Mouse (Mus musculus) C2C12 (cell line): ENCODE data around the gene Sap30bp. TPM values are rescaled to one million over a fixed set of nuclear protein-coding genes. Genes with fewer than 3 reads are reported as not detected.

Source experiments
- H3K27me3 ChIP-seq: one replicate; pipeline ENCODE4 v1.6.1; 2011; ENCODE audit not compliant: control insufficient read depth, insufficient read depth, insufficient read length
- H3K36me3 ChIP-seq: one replicate; pipeline ENCODE4 v1.6.1; 2011; ENCODE audit not compliant: control insufficient read depth, insufficient read depth
- H3K4me3 ChIP-seq: one replicate; pipeline ENCODE4 v1.5.1; 2011; ENCODE audit warnings: mild to moderate bottlenecking, control low read depth; ENCODE audit not compliant: poor library complexity, insufficient read depth, severe bottlenecking
- H3K79me2 ChIP-seq: one replicate; pipeline ENCODE4 v1.6.1; 2011; ENCODE audit not compliant: control insufficient read depth, insufficient read depth
- H3K79me3 ChIP-seq: one replicate; pipeline ENCODE4 v1.6.1; 2011; ENCODE audit warnings: low read depth, control low read depth
- H3ac ChIP-seq: one replicate; pipeline ENCODE3; 2011; ENCODE audit warnings: low read depth; ENCODE audit not compliant: control insufficient read depth, insufficient read length
- CEBPB ChIP-seq: IDR thresholded peaks from one replicate; pipeline ENCODE4 v1.6.1; 2011; ENCODE audit warnings: low read depth, mild to moderate bottlenecking, control low read depth, moderate library complexity
- CTCF ChIP-seq: IDR thresholded peaks from one replicate; pipeline ENCODE4 v1.5.1; 2011; ENCODE audit not compliant: control insufficient read depth, insufficient read depth, insufficient read length
- FOSL1 ChIP-seq: IDR thresholded peaks from one replicate; pipeline ENCODE4 v1.8.0; 2011; ENCODE audit warnings: mild to moderate bottlenecking, low read length; ENCODE audit not compliant: poor library complexity, insufficient read depth, severe bottlenecking
- MAX ChIP-seq: IDR thresholded peaks from one replicate; pipeline ENCODE4 v1.6.1; 2011; ENCODE audit warnings: mild to moderate bottlenecking, control low read depth
- MYOD1 ChIP-seq: IDR thresholded peaks from one replicate; pipeline ENCODE4 v1.6.1; 2011; ENCODE audit warnings: low read depth; ENCODE audit not compliant: control insufficient read depth, insufficient read length
- MYOG ChIP-seq: IDR thresholded peaks from one replicate; pipeline ENCODE4 v1.6.1; 2011; ENCODE audit not compliant: control insufficient read depth, insufficient read length; ENCODE audit errors: extremely low read depth
- USF1 ChIP-seq: IDR thresholded peaks from one replicate; pipeline ENCODE4 v1.6.1; 2011; ENCODE audit warnings: low read depth, mild to moderate bottlenecking, control low read depth, moderate library complexity
- polyA plus RNA-seq: library from polyadenylated mRNA; unstranded; fragments of >200 nt; fragmentation: generic; extraction: Trizol; gene quantifications from one replicate; pipeline ENCODE4 v1.2.1, GENCODE M21; 2012; ENCODE audit warnings: missing spikeins

The Sap30bp gene
- polyA plus RNA-seq, 1 experiment = 77.6 TPM

- Histone ChIP-seq H3ac (no peak overlapping the region), H3K79me2 (no peaks in the 10 kb centered on the region), H3K36me3 (no peaks in the 10 kb centered on the region), H3K79me3 (no peaks in the 10 kb centered on the region), H3K27me3 (no peaks in the 10 kb centered on the region), H3K4me3 (no peak overlapping the region)
- TF ChIP-seq MYOG (no peak), MAX (no peak), FOSL1 (no peak), CTCF (no peak), USF1 (no peak), MYOD1 (no peak), CEBPB (no peak)
Observed at GRCm38 (mm10) chr11:115900561-115901337, 32.3 kb upstream of the Sap30bp start.

GRCm38 (mm10) chr11:115901338-115902161, 31.5 kb upstream of the Sap30bp start:
- Histone ChIP-seq H3K79me3 (no peaks in the 10 kb centered on the region), H3K27me3 (no peaks in the 10 kb centered on the region), H3K79me2 (no peaks in the 10 kb centered on the region), H3ac (no peak overlapping the region), H3K4me3 (no peak overlapping the region), H3K36me3 (no peaks in the 10 kb centered on the region)
- TF ChIP-seq CEBPB (no peak), MYOD1 (no peak), MYOG (no peak), FOSL1 (no peak), CTCF (no peak), MAX (no peak), USF1 (no peak)

GRCm38 (mm10) chr11:115902177-115902576, 30.9 kb upstream of the Sap30bp start:
- no peak for TF ChIP-seq FOSL1
- TF ChIP-seq MAX = no peak
- no peak for TF ChIP-seq MYOG
- no peak for TF ChIP-seq CEBPB
- TF ChIP-seq MYOD1 = no peak
- no peak for TF ChIP-seq USF1
- TF ChIP-seq CTCF = no peak
- H3K4me3 ChIP-seq = no peak overlapping the region

GRCm38 (mm10) chr11:115902831-115903230, 30.3 kb upstream of the Sap30bp start:
- Histone ChIP-seq H3K4me3 (no peak overlapping the region), H3K79me3 (no peaks in the 10 kb centered on the region), H3K27me3 (no peaks in the 10 kb centered on the region), H3ac (no peak overlapping the region), H3K36me3 (no peaks in the 10 kb centered on the region), H3K79me2 (no peaks in the 10 kb centered on the region)
- TF ChIP-seq MAX (no peak), USF1 (no peak), FOSL1 (no peak), CTCF (no peak), CEBPB (no peak), MYOG (no peak), MYOD1 (no peak)

More at GRCm38 (mm10) chr11:115902177-115902576, 30.9 kb upstream of the Sap30bp start:
- Histone ChIP-seq H3K79me3 (no peaks in the 10 kb centered on the region), H3K36me3 (no peaks in the 10 kb centered on the region), H3K27me3 (no peaks in the 10 kb centered on the region), H3ac (no peak overlapping the region), H3K79me2 (no peaks in the 10 kb centered on the region)

GRCm38 (mm10) chr11:115903384-115904230, 29.5 kb upstream of the Sap30bp start:
- TF ChIP-seq FOSL1 = no peak
- peak; percentile 5 for TF ChIP-seq USF1
- no peak for TF ChIP-seq MAX
- no peak for TF ChIP-seq MYOD1
- Histone ChIP-seq H3K27me3 (no peaks in the 10 kb centered on the region), H3K79me3 (no peaks in the 10 kb centered on the region), H3K4me3 (no peak overlapping the region), H3K79me2 (no peaks in the 10 kb centered on the region), H3K36me3 (peaks cover 6% of the 10 kb centered on the region), H3ac (no peak overlapping the region)
